Mouse (Mus musculus) testis, adult 2 months (tissue): Measurements from ENCODE around the gene Ydjc. TPM values are rescaled to one million over a fixed set of nuclear protein-coding genes. Genes with fewer than 3 reads are reported as not detected.
A peak's percentile ranks its signal among the peaks of the same experiment; 100 is the strongest.

Experiments used
- H3K27ac ChIP-seq: fragments of 200-500 bp; 2 replicates; pipeline ENCODE4 v1.5.1; 2012; ENCODE audit warnings: low read depth, low read length; ENCODE audit not compliant: control insufficient read depth, insufficient read depth
- H3K27me3 ChIP-seq: fragments of 200-500 bp; 2 replicates; pipeline ENCODE4 v1.6.1; 2012; ENCODE audit warnings: mild to moderate bottlenecking, low read length, moderate library complexity; ENCODE audit not compliant: control insufficient read depth, insufficient read depth
- H3K36me3 ChIP-seq: fragments of 200-500 bp; 2 replicates; pipeline ENCODE4 v1.6.1; 2012; ENCODE audit warnings: mild to moderate bottlenecking, low read length; ENCODE audit not compliant: control insufficient read depth, insufficient read depth
- H3K4me1 ChIP-seq: fragments of 200-500 bp; 2 replicates; pipeline ENCODE4 v1.6.1; 2012; ENCODE audit warnings: low read length; ENCODE audit not compliant: control insufficient read depth, insufficient read depth
- H3K4me3 ChIP-seq: fragments of 200-500 bp; 2 replicates; pipeline ENCODE4 v1.5.1; 2012; ENCODE audit warnings: low read depth, mild to moderate bottlenecking, low read length, moderate library complexity, mixed read lengths; ENCODE audit not compliant: control insufficient read depth
- CTCF ChIP-seq: fragments of 200-500 bp; IDR thresholded peaks from 2 replicates; pipeline ENCODE4 v1.5.1; 2012; ENCODE audit warnings: low read depth, mild to moderate bottlenecking, inconsistent platforms, low read length, moderate library complexity; ENCODE audit not compliant: control insufficient read depth, insufficient read depth, insufficient replicate concordance
- POLR2A ChIP-seq: fragments of 200-500 bp; IDR thresholded peaks from 2 replicates; pipeline ENCODE4 v1.6.1; 2012; ENCODE audit warnings: low read depth, mild to moderate bottlenecking, inconsistent platforms, low read length, moderate library complexity; ENCODE audit not compliant: control insufficient read depth
- polyA plus RNA-seq: library from polyadenylated mRNA; depleted of rRNA; stranded (reverse); fragments of >200 nt; gene quantifications from 2 replicates; pipeline ENCODE4 v1.2.3, GENCODE M21; 2012; rRNA removed

Ydjc gene
- polyA plus RNA-seq, 1 experiment = 51.5 TPM

DNA sequence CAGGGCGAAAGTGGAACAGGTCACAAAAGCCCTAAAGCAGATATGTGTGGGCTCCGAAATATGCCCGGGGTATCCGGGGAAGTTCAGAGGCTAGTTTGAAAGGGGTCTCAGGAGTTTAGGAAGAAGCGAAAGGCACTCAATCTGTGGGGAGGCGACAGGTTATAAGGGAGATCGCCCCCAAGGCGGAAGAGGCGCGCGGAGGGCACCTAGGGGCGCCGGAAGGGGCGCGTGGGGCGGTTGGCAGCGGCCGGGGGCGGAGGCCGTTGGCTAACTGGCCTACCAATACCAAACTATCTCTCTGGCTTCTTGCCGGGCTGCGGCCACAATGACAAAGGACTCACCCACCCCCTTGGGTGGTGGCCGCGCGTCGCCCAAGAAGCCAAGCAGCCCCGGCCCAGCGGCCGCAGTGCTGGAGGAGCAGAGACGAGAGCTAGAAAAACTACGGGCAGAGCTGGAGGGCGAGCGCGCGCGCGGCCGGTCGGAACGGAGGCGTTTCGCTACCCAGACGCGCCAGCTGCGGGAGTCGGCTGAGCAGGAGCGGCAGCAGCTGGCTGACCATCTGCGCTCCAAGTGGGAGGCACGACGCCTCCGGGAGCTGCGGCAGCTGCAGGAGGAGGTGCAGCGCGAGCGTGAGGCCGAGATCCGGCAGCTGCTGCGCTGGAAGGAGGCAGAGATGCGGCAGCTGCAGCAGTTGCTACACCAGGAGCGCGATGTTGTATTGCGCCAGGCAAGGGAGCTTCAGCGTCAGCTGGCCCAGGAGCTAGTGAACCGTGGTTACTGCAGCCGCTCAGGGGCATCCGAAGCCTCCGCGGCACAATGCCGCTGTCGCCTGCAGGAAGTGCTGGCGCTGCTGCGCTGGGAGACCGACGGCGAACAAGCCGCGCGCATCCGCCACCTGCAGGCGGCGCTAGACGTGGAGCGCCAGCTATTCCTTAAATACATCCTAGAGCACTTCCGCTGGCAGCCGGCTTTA is 64.3 kb downstream of the Ydjc start, which contains the start of gene Rimbp3:
Rimbp3 (plus strand) TSS at position 215 of the 973 bp plus-strand sequence.
- Histone ChIP-seq H3K27ac (peak within 1 kb of the TSS; percentile 93), H3K4me1 (peaks cover 8% of the 10 kb centered on the region), H3K36me3 (no peaks in the 10 kb centered on the region), H3K27me3 (no peaks in the 10 kb centered on the region), H3K4me3 (peak within 1 kb of the TSS; percentile 72)
- peak; percentile 37 for TF ChIP-seq POLR2A
- peak; percentile 65; the same call in 1 of the 2 replicates for TF ChIP-seq CTCF

DNA sequence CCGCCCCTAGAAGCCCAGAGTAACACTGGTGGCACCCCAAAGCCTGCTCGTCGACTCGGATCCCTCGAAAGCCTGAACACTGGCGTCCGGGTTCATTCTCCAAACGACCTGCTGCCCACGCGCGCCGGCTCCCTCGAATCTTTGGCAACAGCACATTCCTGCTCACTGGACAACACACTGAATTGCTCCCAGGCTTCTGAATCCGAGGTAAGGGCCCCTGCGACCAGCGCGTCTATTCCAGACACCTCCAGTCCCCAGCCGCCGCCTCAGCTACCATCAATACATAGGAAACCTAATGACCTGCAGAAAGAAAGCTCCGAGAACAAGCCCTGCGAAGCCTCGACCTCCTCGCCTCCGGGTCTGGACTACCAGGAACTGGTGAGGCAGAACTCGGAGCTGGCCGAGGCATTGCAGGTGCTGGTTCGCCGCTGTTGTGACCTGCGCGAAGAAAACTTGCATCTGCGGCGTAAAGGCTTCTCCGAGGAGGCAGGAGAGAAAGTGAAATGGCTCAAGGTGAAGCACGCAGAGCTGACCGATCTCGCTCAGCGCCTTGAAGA is 65.1 kb downstream of the Ydjc start:
- Histone ChIP-seq H3K36me3 (no peaks in the 10 kb centered on the region), H3K4me3 (peak overlapping the region; percentile 72), H3K27me3 (no peaks in the 10 kb centered on the region), H3K4me1 (peaks cover 8% of the 10 kb centered on the region), H3K27ac (peak overlapping the region; percentile 93; the same call in 1 of the 2 replicates)
- TF ChIP-seq CTCF = no peak
- TF ChIP-seq POLR2A = no peak

Other genes starting within 250 kb of the Ydjc start
- 25.8 and 30.2 TPM in 2 replicates for gene Ppm1f, start 248.2 kb upstream of the Ydjc start, polyA plus RNA-seq
- gene Mapk1, start 161.2 kb upstream of the Ydjc start, polyA plus RNA-seq = 35.5 and 42.0 TPM in 2 replicates
- gene Ypel1, start 74.9 kb upstream of the Ydjc start, polyA plus RNA-seq = 417 and 464 TPM in 2 replicates
- 75.3 and 88.8 TPM in 2 replicates for gene Ppil2, start 33.4 kb upstream of the Ydjc start, polyA plus RNA-seq
- gene 2610318N02Rik, start 19.5 kb upstream of the Ydjc start, polyA plus RNA-seq = 3,527 and 3,682 TPM in 2 replicates
- 77.4 and 82.4 TPM in 2 replicates for gene Sdf2l1, start 12.2 kb upstream of the Ydjc start, polyA plus RNA-seq
- gene Ccdc116, start 2.6 kb downstream of the Ydjc start, polyA plus RNA-seq = 276 and 291 TPM in 2 replicates
- 65.9 and 80.1 TPM in 2 replicates for gene Ube2l3, start 58.0 kb downstream of the Ydjc start, polyA plus RNA-seq
- gene Rimbp3, start 64.0 kb downstream of the Ydjc start, polyA plus RNA-seq = 159 and 181 TPM in 2 replicates
- 3.8 and 4.1 TPM in 2 replicates for gene Hic2, start 89.0 kb downstream of the Ydjc start, polyA plus RNA-seq
- gene Tmem191c, start 131.5 kb downstream of the Ydjc start, polyA plus RNA-seq = 270 and 279 TPM in 2 replicates
- gene Serpind1, start 186.8 kb downstream of the Ydjc start, polyA plus RNA-seq = 0.10 TPM in 1 of 2 replicates, not detected in the other